Mouse (Mus musculus): Measurements from ENCODE around the gene Rasal2.

DNA sequence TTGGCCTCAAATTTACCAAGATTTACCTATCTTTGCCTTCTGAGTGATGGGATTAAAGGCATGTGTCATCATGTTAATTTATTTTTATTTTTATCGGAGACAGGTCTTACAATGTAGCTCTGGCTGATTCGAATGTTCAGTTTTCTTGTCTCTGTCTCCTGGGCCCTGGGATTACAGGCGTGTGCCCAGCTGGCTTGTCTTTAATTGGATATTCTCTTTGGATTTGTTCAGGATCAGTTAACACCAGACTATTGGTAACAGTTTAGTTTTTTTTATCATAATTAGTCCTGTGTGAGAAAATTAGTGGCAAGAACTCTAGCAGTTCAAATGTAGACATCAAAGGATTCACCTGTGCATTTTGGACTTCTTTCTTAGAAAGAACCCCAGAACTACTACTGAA lies 45.4 kb upstream of the Rasal2 start:
- TF ChIP-seq CTCF (IDR thresholded peaks at IDR 0.05; ENCODE audit: borderline replicate concordance, control insufficient read depth, extremely low read depth, insufficient read depth, low read length, poor library complexity) (no peak), POLR2A (IDR thresholded peaks at IDR 0.05; ENCODE audit: control insufficient read depth, extremely low read depth, insufficient read depth, low read length, poor library complexity) (no peak)

Data from thymus, adult 2 months (tissue).